Mouse (Mus musculus) intestine, postnatal 0 days (tissue): ENCODE results near the gene Iqsec1. TPM values are rescaled to one million over a fixed set of nuclear protein-coding genes. Genes with fewer than 3 reads are reported as not detected.

Source experiments
- ATAC-seq: fragments of 200-750 bp; cut with Nextera tagmentation; 2 replicates; pipeline ENCODE4 v1.8.0; 2017; ENCODE audit warnings: mild to moderate bottlenecking, moderate TSS enrichment, moderate library complexity
- H3K27ac ChIP-seq: fragments of 300-500 bp; sonication (generic); 2 replicates; pipeline ENCODE4 v1.5.1; 2014; ENCODE audit warnings: mild to moderate bottlenecking, low read depth, low read length, moderate library complexity
- H3K27me3 ChIP-seq: fragments of 300-500 bp; sonication (generic); replicated peaks from 2 replicates; pipeline ENCODE4 v1.6.1; 2014; ENCODE audit warnings: low read length, mixed read lengths; ENCODE audit not compliant: control insufficient read depth, insufficient read depth
- H3K36me3 ChIP-seq: fragments of 300-500 bp; sonication (generic); 2 replicates; pipeline ENCODE4 v1.6.1; 2014; ENCODE audit warnings: mild to moderate bottlenecking, moderate library complexity; ENCODE audit not compliant: control insufficient read depth, insufficient read depth
- H3K4me1 ChIP-seq: fragments of 300-500 bp; sonication (generic); replicated peaks from 2 replicates; pipeline ENCODE4 v1.6.1; 2014; ENCODE audit warnings: antibody characterized with exemption, low read length, mixed read lengths; ENCODE audit not compliant: control insufficient read depth, insufficient read depth
- H3K4me2 ChIP-seq: fragments of 300-500 bp; sonication (generic); replicated peaks from 2 replicates; pipeline ENCODE4 v1.6.1; 2014; ENCODE audit warnings: low read depth, mild to moderate bottlenecking, moderate library complexity
- H3K4me3 ChIP-seq: fragments of 300-500 bp; sonication (generic); 2 replicates; pipeline ENCODE4 v1.5.1; 2014; ENCODE audit warnings: low read depth, low read length
- H3K9ac ChIP-seq: fragments of 300-500 bp; sonication (generic); 2 replicates; pipeline ENCODE4 v1.6.1; 2014; ENCODE audit warnings: mild to moderate bottlenecking, low read depth, low read length
- H3K9me3 ChIP-seq: fragments of 300-500 bp; sonication (generic); 2 replicates; pipeline ENCODE4 v1.6.1; 2016; ENCODE audit warnings: mixed run types; ENCODE audit not compliant: control insufficient read depth
- CTCF ChIP-seq: sonication (generic); IDR thresholded peaks from 2 replicates; pipeline ENCODE4 v1.5.1; 2016; ENCODE audit warnings: low read depth, mild to moderate bottlenecking, control low read depth, antibody characterized with exemption, moderate library complexity
- WGBS: fragments of 180-500 bp; shearing (Covaris S2); extraction: QIAGEN DNeasy Blood & Tissue Kit; methylation state at CpG from one replicate; pipeline ENCODE4 v1.1.7; 2014; 5-methylcytosine and 5-hydroxymethylcytosine counted together
- polyA plus RNA-seq: library from polyadenylated mRNA; unstranded; fragments of >200 nt; fragmentation: Nextera tagmentation; extraction: Ambion mirVana; gene quantifications from 2 replicates; pipeline ENCODE4 v1.2.1, GENCODE M21; 2015

Iqsec1 gene
- polyA plus RNA-seq, 1 experiment from 2014 or later = 7.0 TPM

GRCm38 (mm10) chr6:90736074-90736672 lies 252.3 kb downstream of the Iqsec1 start:
- Histone ChIP-seq H3K4me2 (peak overlapping the region; percentile 95), H3K9ac (peak overlapping the region; percentile 71), H3K4me1 (0 out of 2 replicates have a peak, but pooled peaks cover 3% of the 10 kb centered on the region), H3K27ac (no peak overlapping the region), H3K4me3 (peak overlapping the region; percentile 90), H3K27me3 (no peaks in the 10 kb centered on the region), H3K9me3 (no peaks in the 10 kb centered on the region), H3K36me3 (no peaks in the 10 kb centered on the region)
- ATAC-seq = peak; percentile 48
- TF ChIP-seq CTCF = no peak
- under 1% methylated on average over 48 of the region's 69 CpGs for WGBS

GRCm38 (mm10) chr6:90735396-90736036 lies 253.0 kb downstream of the Iqsec1 start:
- Histone ChIP-seq H3K9ac (peak overlapping the region; percentile 71; the same call in 1 of the 2 replicates), H3K27ac (no peak overlapping the region), H3K27me3 (no peaks in the 10 kb centered on the region), H3K9me3 (no peaks in the 10 kb centered on the region), H3K36me3 (no peaks in the 10 kb centered on the region), H3K4me2 (peak overlapping the region; percentile 95), H3K4me3 (peak overlapping the region; percentile 90), H3K4me1 (0 out of 2 replicates have a peak, but pooled peaks cover 4% of the 10 kb centered on the region)
- no peak for ATAC-seq
- no peak for TF ChIP-seq CTCF
- 37% methylated on average over 4 of the region's 4 CpGs for WGBS

GRCm38 (mm10) chr6:90734806-90735205 lies 253.7 kb downstream of the Iqsec1 start:
- no peak for TF ChIP-seq CTCF
- Histone ChIP-seq H3K27me3 (no peaks in the 10 kb centered on the region), H3K9me3 (no peaks in the 10 kb centered on the region), H3K4me3 (no peak overlapping the region), H3K4me2 (0 out of 2 replicates have a peak overlapping the region, but pooled peaks have one; percentile 95), H3K27ac (no peak overlapping the region), H3K36me3 (no peaks in the 10 kb centered on the region), H3K9ac (no peak overlapping the region), H3K4me1 (0 out of 2 replicates have a peak, but pooled peaks cover 4% of the 10 kb centered on the region)
- ATAC-seq = no peak

- Histone ChIP-seq H3K9ac (no peak overlapping the region), H3K4me2 (peak overlapping the region; percentile 24; the same call in 1 of the 2 replicates), H3K27ac (no peak overlapping the region), H3K9me3 (no peaks in the 10 kb centered on the region), H3K4me1 (0 out of 2 replicates have a peak, but pooled peaks cover 5% of the 10 kb centered on the region), H3K36me3 (no peaks in the 10 kb centered on the region), H3K4me3 (no peak overlapping the region), H3K27me3 (no peaks in the 10 kb centered on the region)
- TF ChIP-seq CTCF = no peak
- WGBS = 25% methylated on average over 4 of the region's 4 CpGs
- ATAC-seq = no peak; the same call in 1 of the 2 replicates
These were observed 257.2 kb downstream of the Iqsec1 start for GRCm38 (mm10) chr6:90731327-90731726.

- Histone ChIP-seq H3K4me3 (no peak overlapping the region), H3K27me3 (no peaks in the 10 kb centered on the region), H3K36me3 (no peaks in the 10 kb centered on the region), H3K9ac (no peak overlapping the region), H3K4me1 (0 out of 2 replicates have a peak, but pooled peaks cover 7% of the 10 kb centered on the region), H3K27ac (no peak overlapping the region), H3K9me3 (no peaks in the 10 kb centered on the region), H3K4me2 (0 out of 2 replicates have a peak overlapping the region, but pooled peaks have one; percentile 21)
- TF ChIP-seq CTCF = no peak
- no peak for ATAC-seq
- 73% methylated on average over 5 of the region's 5 CpGs for WGBS
These were observed 258.7 kb downstream of the Iqsec1 start for GRCm38 (mm10) chr6:90729829-90730228.

GRCm38 (mm10) chr6:90728491-90728931 lies 260.0 kb downstream of the Iqsec1 start:
- 5% methylated on average over 1 of the region's 1 CpGs for WGBS
- no peak overlapping the region for H3K4me3 ChIP-seq
- 0 out of 2 replicates have a peak overlapping the region, but pooled peaks have one; percentile 4 for H3K9ac ChIP-seq

More at GRCm38 (mm10) chr6:90728491-90728931, 260.0 kb downstream of the Iqsec1 start:
- no peak overlapping the region for H3K4me2 ChIP-seq
- ATAC-seq = peak; percentile 68
- H3K36me3 ChIP-seq = no peaks in the 10 kb centered on the region
- H3K4me1 ChIP-seq = 0 out of 2 replicates have a peak, but pooled peaks cover 7% of the 10 kb centered on the region
- H3K27me3 ChIP-seq = no peaks in the 10 kb centered on the region
- no peak overlapping the region for H3K27ac ChIP-seq
- TF ChIP-seq CTCF = peak; percentile 99
- no peaks in the 10 kb centered on the region for H3K9me3 ChIP-seq
